Mouse (Mus musculus): Measurements from ENCODE around the gene Gpr26. TPM values are rescaled to one million over a fixed set of nuclear protein-coding genes. Genes with fewer than 3 reads are reported as not detected.

Gene Gpr26
- 38.9 and 49.3 TPM in 2 replicates for polyA plus RNA-seq (2012; rRNA removed)

DNA sequence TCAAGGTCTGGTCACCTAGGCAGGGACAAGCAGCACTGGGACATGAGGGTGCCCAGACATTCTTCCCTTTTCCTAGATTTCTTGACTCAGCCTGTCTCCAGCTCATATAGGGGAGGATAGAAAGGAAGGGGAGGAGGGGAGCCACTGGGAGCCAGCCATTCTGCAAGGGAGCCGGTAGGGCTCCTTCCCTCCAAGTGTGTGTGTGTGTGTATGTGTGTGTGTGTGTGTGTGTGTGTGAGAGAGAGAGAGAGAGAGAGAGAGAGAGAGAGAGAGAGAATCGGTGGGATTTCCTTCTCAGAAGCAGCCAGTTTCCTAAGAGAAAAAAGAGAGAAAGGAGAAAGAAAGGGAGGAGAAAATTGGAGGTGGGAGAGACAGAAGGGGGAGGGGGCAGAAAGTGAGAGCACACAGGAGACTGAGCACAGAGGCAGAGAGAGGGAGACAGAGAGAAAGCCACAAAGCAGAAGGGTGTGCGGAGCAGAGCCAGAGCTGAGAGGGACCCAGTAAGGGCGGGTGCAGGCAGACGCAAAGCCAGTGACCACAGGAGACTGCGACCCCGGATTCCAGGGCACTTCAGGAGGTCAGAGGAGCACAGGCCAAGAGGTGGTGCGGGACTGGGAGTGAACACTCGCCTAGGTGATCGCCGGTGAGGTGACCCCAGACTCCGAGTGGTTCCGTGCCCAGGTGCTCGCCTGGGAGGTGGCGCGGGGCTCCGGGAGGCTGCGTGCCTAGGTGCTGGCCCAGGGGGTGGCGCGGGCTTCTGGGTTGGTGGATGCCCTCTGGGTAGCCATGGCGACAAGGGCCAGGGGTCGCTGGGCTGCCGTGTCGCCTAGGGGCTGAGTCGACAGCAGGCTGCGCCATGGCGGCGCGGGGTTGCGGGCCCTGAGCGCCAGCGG lies at the start of gene Gpr26:
TSS of gene Gpr26 (plus strand) at position 438 of the 893 bp plus-strand sequence.
- peak in 1 of 2 experiments; percentile 74 for DNase-seq (ENCODE audit: extremely low spot score in 1 of 2, low spot score in 1 of 2)

DNA sequence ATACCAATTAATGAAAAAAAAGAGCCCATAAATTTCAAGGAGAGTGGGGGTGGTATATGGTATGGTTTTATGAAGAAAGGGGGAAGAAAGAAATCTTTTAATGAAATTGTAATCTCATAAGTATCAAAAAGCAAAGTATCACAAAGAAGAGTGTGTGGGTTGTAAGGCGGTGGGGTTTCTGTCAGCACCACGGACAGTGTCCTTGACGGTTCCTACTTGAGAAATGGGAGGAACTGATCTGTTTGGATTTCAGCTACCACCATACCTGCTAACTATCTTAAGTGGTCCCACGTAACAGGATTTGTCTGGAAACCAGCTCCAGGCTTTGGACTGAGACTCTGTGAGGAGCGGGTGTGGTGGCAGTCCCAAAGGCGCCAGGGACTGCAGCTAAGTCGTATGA lies 48.9 kb upstream of the Gpr26 start:
- DNase-seq (ENCODE audit: extremely low spot score in 1 of 2, low spot score in 1 of 2): no peak

DNA sequence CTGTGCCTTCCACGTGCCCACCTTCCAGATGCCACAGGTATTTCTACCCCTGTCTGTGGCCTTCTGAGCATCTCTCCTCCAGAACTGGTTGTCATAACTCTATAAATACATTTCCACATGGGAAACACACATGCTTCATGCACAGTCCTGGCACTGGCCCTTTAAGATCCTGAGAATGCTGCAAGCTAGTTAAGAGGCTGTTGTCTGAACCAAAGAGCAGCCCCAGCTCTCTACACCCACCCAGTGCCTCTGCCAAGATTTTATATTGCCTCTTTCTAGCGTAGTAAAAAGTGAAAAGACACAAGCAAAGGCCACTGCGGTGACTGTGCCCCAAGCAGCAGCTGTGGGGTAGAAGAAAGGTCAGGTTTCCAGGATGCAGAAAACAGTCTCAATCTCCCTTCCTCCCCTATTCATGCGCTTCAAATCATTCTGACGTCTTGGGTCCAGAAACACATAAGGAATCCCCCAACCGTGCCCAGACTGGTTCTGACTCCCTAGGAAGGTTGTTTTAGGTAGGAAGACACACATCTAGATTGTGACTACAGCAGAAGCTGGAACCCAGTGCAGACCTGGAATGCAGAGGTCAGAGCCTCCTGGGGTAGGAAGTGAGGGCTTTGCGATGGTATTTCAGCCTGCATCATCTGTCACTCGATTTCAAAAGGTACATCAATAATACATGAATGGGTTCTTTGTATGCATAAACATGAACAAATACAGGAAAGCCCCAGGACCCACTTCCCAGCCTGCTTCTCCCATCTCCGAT lies 38.8 kb upstream of the Gpr26 start:
- DNase-seq (ENCODE audit: extremely low spot score in 1 of 2, low spot score in 1 of 2): no peak

DNA sequence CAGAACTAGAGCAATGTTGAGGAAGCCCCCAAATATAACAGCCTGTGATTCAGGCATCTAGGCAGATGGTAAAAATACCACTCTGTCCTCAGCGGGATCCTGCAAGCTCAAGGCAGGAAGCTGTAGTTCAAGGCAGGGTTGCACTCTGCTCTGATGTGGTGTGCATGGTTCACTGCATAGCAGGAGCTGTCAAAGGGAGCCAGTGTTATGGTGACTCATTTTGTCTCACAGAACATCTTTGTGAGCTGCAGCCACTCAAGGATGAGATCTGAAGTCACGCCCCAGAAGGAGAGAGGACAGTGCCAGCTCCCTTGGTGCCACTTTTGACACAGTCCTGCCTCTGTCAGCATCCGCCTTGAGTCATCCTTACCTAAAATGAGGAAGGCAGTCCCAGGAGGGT lies 28.6 kb upstream of the Gpr26 start:
- peak in 1 of 2 experiments; percentile 41 for DNase-seq (ENCODE audit: extremely low spot score in 1 of 2, low spot score in 1 of 2)

DNA sequence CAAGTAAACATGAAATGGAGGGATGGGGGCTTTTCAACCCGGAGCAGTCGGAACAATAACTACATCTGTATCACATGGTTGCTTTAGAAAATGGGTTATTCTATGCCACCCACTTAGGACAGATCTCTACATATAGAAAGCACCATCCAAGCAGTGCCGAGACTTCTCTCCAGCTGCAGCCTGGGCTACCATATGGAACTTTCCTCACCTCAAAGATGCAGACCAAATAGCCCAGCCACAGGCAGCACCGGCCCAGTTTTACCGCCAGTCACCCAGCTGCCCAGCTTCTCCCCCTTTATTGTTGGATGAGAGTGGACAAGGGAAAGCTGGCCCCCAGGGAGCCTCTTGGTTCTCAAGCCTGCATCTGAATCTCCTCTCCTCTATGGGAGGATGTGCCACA lies 15.1 kb upstream of the Gpr26 start:
- DNase-seq (ENCODE audit: extremely low spot score in 1 of 2, low spot score in 1 of 2): no peak

DNA sequence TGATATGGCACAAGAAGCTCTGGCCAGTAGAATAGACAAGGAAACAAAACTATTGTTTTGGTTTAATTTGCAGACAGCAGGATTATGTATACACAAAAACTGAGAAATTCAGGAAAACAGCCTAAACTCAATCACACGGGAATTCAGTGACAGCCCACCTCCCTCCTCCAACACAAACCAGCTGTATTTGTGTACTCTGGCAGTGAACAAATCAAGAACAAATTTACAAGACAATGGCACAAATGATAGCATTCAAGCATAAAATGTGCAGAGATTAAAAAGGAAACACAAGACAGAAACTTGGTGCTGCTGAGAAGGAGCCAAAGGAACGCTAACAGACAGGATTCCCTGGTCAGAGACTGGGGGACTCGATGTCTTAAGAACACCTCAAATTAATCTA lies 12.9 kb upstream of the Gpr26 start:
- DNase-seq (ENCODE audit: extremely low spot score in 1 of 2, low spot score in 1 of 2): no peak

DNA sequence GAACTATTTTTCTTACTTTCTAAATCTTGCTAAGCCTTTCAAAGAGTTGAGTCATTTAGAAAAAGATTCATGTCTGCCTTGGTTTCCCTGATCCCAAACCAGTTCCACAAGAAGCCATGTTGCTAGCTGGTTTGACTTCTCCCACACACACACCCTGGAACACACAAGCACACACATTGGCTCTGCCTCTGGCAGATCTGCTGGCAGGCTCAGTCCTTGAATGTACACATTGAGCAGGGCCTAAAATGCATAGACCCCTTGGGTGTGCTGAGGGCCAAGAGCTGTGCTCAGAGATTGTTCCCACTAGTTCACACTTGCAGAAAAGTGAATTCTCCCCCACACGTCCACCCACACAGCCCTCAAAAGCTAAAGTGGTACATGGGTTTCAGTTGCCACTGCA lies 7.6 kb upstream of the Gpr26 start:
- no peak for DNase-seq (ENCODE audit: extremely low spot score in 1 of 2, low spot score in 1 of 2)

DNA sequence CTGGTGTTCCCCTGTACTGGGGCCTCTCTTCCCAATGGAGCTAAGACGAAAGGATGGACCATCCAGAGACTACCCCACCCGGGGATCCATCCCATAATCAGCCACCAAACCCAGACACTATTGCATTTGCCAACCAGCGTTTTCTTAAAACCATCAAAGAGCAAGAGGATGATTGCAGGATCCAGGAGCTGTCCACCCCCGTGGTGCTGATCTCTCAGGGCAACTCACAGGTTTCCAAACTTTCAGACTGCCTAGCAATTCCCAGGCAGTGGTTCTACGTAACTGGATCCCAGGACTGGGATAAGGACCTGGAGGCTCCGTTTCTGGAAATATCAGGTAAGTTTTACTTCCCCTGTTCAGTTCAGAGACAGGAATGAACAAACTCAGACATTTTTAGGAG lies 5.7 kb upstream of the Gpr26 start:
- DNase-seq (ENCODE audit: extremely low spot score in 1 of 2, low spot score in 1 of 2): no peak

DNA sequence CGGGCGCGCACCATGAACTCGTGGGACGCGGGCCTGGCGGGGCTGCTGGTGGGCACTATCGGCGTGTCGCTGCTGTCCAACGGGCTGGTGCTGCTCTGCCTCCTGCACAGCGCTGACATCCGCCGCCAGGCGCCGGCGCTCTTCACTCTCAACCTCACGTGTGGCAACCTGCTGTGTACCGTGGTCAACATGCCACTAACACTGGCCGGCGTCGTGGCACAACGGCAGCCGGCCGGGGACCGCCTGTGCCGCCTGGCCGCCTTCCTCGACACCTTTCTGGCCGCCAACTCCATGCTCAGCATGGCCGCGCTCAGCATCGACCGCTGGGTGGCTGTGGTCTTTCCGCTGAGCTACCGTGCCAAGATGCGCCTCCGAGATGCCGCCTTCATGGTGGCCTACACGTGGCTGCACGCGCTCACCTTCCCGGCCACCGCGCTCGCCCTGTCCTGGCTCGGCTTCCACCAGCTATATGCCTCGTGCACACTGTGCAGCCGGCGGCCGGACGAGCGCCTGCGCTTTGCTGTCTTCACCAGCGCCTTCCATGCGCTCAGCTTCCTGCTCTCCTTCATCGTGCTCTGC lies 745 bp downstream of the Gpr26 start:
- peak in 1 of 2 experiments; percentile 50 for DNase-seq (ENCODE audit: extremely low spot score in 1 of 2, low spot score in 1 of 2)

DNA sequence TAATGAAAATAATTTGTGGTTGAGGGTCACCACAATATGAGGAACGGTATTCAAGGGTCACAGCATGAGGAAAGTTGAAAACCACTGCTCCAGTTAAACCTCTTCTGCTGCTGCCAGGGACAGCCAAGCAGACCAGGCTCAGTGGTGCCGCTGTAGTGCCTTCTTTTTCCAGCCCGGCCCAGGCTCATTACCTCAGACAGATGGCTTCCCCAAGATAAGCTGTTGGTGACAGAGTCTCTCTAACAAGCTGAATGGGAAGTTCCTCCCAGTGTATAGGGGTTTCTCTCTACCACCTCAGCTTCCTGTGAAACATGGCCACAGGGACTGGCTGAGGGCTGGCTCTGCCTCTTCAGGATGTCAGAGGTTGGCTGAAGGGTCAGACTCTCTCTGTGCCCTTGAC lies 4.0 kb downstream of the Gpr26 start:
- peak in 1 of 2 experiments; percentile 61 for DNase-seq (ENCODE audit: extremely low spot score in 1 of 2, low spot score in 1 of 2)

DNA sequence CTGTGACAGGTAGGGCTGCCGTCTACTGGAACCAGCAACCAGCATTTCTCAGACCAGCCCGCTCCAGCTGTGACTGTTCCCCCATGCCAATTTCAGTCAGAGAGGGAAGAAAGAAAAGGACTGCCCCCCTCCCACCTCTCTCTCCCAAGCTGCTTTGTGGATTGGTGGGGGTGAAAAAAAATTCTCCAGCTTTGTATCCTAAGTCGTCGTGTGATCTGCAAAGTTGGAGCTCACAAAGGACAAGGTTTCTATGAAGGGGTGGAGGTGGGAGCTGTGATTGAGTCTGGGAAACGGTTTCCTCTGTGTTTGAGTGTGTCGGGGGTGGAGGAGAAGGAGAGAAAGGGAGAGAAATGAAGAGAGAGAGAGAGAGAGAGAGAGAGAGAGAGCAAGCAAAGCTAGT lies 9.6 kb downstream of the Gpr26 start:
- DNase-seq (ENCODE audit: extremely low spot score in 1 of 2, low spot score in 1 of 2): no peak

DNA sequence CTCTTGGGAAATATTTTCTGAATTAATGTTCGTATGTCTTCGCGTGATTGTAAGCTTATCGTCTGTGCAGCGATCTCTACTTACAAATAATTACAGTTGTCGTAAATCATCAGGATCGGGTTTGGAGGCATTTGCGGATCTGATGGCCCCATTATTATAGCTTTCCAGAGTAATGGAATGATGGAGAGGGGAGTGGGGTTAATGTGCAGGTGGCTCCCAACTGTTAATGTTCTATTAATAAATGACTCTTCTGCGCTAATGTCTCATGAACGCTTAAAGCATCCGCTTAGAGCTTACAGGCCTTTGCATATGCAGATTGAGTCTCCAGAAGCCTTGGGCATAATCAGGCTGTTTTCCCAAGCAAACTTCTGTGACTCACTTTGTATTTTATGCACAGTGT lies 12.3 kb downstream of the Gpr26 start:
- DNase-seq (ENCODE audit: extremely low spot score in 1 of 2, low spot score in 1 of 2): no peak

DNA sequence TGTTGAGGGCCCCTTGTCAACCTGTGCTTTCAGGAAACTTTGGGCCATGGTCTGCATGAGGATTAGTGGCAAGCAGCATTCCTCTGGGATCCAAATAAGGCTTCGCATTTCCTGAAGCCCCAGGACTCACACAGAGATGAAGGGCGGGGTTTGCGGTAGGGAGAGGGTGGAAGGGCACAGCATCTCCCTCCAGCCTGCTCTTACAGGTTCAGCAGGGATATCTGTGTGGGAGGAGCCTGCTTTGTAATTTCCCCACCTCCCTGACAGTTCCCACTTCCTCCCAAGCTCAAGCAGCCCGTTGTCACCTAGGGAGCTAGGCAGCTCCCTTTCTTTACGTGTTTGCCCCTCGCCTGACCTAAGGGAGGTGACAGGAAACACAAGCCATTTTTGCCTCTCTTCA lies 22.8 kb downstream of the Gpr26 start:
- no peak for DNase-seq (ENCODE audit: extremely low spot score in 1 of 2, low spot score in 1 of 2)

DNA sequence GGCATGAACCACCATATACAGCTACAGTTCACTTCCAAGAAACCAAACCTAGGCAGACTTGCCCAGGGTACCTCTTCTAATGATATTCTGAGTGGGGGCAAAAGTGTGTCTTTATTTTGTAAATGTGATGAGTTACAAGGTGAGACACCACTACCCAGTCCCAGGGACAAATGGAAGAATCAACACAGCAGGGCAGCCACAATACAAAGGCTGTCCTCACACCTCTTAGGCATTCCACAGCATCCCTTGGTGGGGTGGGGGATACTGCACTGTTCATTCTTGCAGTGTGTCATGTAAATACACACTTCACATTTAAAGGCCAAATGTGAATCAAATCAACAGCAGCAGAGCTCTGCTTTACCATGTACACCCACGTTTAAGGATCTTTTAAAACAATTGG lies 26.0 kb downstream of the Gpr26 start:
- DNase-seq (ENCODE audit: extremely low spot score in 1 of 2, low spot score in 1 of 2): no peak

DNA sequence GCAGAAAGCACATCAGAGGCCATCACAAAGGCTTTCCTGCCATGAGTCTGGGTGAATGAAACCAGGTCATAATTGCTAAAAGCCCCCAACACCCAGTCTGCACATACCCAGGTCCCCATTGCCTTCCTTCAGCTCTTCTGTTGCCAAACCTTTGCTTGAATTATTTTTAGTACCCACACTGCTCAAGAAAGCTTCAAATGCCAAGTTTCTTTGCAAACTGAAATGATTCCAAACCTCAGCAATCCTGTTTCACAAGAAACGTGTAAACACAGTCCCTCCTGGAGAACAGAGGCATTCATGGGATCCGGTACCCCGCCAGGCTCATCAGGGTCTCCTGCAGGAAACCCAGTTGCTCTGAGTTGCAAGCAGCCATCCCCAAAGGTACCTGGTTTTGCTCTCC lies 26.6 kb downstream of the Gpr26 start:
- no peak for DNase-seq (ENCODE audit: extremely low spot score in 1 of 2, low spot score in 1 of 2)

DNA sequence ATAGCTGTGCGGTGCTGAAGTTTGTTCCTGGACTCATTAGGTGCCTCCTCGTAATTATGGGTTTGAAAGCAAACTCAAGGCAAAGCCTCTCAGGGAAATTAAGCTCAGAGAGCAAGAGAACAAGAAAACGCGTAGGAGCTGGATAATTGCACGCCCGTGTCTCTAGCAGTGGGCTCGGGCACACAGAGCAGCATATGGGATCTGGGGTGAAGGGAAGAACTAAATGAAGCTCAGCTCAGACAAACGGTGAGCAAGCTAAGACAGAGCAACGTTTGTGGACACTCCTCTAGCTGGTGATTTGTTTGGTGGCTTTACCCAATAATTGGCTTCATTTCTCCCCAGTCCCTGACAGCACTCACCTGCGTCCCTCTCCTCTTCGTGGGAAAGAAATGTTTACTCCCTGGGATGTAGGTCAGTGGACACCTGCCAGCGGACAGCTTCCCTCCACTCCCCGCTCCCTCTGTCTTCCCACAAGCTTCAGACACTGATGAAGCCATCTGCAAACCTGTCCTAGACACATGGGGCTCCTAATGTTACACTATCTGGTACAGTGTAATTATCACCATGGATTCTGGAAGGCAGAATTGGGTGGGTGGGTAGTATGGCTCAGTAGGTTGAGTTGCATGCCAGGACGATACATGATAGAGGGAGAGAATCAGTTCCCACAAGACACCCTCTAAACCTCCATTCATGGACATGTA lies 39.9 kb downstream of the Gpr26 start:
- peak in 1 of 2 experiments; percentile 60 for DNase-seq (ENCODE audit: extremely low spot score in 1 of 2, low spot score in 1 of 2)

DNA sequence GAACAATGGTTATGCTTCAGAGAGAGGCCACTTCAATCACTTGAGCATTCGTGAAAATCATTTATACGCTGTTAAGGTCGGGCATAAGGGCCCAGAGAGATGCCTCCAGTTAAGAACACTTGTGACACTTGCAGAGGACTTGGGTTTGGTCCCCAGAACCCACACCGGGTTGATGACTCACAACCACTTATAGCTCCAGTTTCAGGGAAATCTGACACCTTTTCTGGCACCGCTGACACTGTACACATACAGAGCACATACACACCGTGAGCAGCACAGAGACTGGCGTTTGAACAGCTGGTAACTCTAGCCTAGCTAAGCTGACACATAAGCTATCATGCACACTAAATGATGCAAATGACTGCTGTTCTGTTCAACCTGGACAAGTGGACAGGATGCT lies 42.7 kb downstream of the Gpr26 start:
- DNase-seq (ENCODE audit: extremely low spot score in 1 of 2, low spot score in 1 of 2): no peak

DNA sequence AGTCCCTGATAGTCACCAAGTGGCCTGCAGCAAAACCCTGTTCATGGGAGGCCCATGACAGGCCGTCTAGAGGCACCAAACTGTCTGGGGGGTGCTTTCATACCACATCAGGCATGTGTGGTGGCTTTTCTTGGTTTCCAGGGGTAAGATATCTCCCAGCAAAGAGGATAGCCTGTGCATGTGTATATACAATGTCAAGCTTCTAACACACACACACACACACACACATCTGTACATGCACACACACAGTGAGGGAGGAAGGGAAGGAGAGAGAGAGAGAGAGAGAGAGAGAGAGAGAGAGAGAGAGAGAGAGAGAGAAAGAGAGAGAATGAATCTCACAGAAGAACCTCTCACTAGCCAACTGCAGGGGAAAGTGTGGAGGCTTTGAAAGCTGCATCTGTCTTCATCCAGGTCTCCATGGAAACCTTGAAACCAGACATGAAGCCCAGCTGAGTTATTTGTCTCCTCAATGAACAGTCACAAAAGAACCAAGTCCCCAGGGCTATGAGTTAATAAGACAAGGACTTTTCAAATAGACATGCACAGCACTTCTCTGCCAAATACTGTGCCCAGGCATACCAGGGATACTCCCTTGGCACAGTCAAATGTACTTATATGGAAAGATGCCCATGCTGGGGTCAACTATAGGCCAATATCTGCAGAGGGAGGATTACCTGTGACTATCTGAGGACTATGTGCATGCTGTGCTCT lies 46.9 kb downstream of the Gpr26 start:
- peak; percentile 33 to 56 for DNase-seq (ENCODE audit: extremely low spot score in 1 of 2, low spot score in 1 of 2)

DNA sequence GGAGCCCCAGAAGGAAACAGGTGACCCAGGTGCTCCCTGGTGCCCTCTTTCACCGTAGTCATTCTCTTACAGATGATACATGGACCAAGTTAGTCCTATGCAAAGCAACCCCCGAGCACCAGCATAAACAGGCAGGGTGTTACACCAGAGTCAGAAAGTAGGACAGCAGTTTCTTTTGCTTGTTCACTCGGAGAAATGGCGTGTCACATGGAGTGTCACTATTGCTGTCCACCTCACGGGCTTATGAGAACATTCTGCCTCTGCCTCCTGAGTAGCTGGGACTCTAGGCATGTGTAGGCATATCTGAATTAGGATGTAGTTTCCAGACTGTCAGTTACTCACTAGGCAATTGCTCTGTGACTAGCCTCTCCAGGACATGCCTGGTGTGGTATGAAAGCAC lies 47.7 kb downstream of the Gpr26 start:
- DNase-seq (ENCODE audit: extremely low spot score in 1 of 2, low spot score in 1 of 2): no peak

DNA sequence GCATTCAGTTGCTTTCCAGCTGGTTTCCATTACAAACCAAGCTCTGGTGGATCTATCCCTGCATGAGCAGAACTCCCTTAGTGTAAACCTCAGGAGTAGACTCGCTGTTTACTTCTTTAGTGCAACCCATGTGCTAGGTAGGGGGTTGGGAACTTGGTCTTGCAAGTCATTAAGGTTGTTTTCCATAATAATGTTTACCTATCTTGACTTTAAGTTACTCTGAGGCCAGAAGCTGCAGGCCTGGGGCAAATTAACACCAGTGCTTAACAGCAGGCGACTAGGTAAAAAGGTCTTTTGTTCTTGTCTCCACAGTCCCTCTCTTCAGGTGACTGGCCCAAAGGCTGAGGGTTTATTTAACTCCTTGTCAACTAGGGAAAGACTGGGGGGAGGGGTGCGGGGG lies 48.9 kb downstream of the Gpr26 start:
- DNase-seq (ENCODE audit: extremely low spot score in 1 of 2, low spot score in 1 of 2): no peak
